Mouse (Mus musculus): Measurements from ENCODE around the gene Plxnc1.

Gene Plxnc1

GRCm38 (mm10) chr10:94947915-94948675, 3.5 kb upstream of the Plxnc1 start:
- DNase-seq: no peak

- DNase-seq: no peak
These were observed 2.8 kb upstream of the Plxnc1 start for GRCm38 (mm10) chr10:94947386-94947785.

GRCm38 (mm10) chr10:94945206-94945711, 624 bp upstream of the Plxnc1 start:
- DNase-seq: peak; percentile 54

- peak; percentile 81 for DNase-seq
These were observed 567 bp downstream of the Plxnc1 start for GRCm38 (mm10) chr10:94943846-94944690.

- DNase-seq: no peak
These were observed 1.2 kb downstream of the Plxnc1 start for GRCm38 (mm10) chr10:94943401-94943845.

- peak; percentile 50 for DNase-seq
These were observed 2.1 kb downstream of the Plxnc1 start for GRCm38 (mm10) chr10:94942449-94943041.

- DNase-seq: no peak
These were observed 3.1 kb downstream of the Plxnc1 start for GRCm38 (mm10) chr10:94941551-94941950.

GRCm38 (mm10) chr10:94940786-94941185, 3.8 kb downstream of the Plxnc1 start:
- DNase-seq: no peak

GRCm38 (mm10) chr10:94940061-94940460, 4.6 kb downstream of the Plxnc1 start:
- DNase-seq: no peak

GRCm38 (mm10) chr10:94938899-94939298, 5.7 kb downstream of the Plxnc1 start:
- no peak for DNase-seq

- no peak for DNase-seq
These were observed 6.3 kb downstream of the Plxnc1 start for GRCm38 (mm10) chr10:94938320-94938719.

- DNase-seq: no peak
These were observed 9.4 kb downstream of the Plxnc1 start for GRCm38 (mm10) chr10:94935270-94935669.

GRCm38 (mm10) chr10:94934151-94934614, 10.5 kb downstream of the Plxnc1 start:
- no peak for DNase-seq

- no peak for DNase-seq
These were observed 12.4 kb downstream of the Plxnc1 start for GRCm38 (mm10) chr10:94931961-94932832.

GRCm38 (mm10) chr10:94928164-94928563, 16.5 kb downstream of the Plxnc1 start:
- no peak for DNase-seq

GRCm38 (mm10) chr10:94926297-94926696, 18.3 kb downstream of the Plxnc1 start:
- DNase-seq: no peak

- DNase-seq: no peak
These were observed 19.8 kb downstream of the Plxnc1 start for GRCm38 (mm10) chr10:94924878-94925277.

GRCm38 (mm10) chr10:94924450-94924849, 20.2 kb downstream of the Plxnc1 start:
- DNase-seq: no peak

GRCm38 (mm10) chr10:94923337-94923762, 21.3 kb downstream of the Plxnc1 start:
- DNase-seq: no peak

GRCm38 (mm10) chr10:94922848-94923247, 21.8 kb downstream of the Plxnc1 start:
- no peak for DNase-seq

GRCm38 (mm10) chr10:94921751-94922150, 22.9 kb downstream of the Plxnc1 start:
- peak; percentile 30 for DNase-seq

- no peak for DNase-seq
These were observed 24.1 kb downstream of the Plxnc1 start for GRCm38 (mm10) chr10:94920526-94920925.

Data from thymus, postnatal 14 days (tissue).